Mouse (Mus musculus) hindbrain, embryonic 12.5 days (tissue): ENCODE measurements at regions not wholly inside any gene's neighbourhood (a gene's known extent, or its start where the extent isn't known, plus 50 kb on each side); places are given as distances from the start of the nearest gene placed in this dataset.

Source experiments
- ATAC-seq: fragments of 200-750 bp; cut with Nextera tagmentation; 2 replicates; pipeline ENCODE4 v1.8.0; 2017; ENCODE audit warnings: moderate TSS enrichment; ENCODE audit not compliant: low FRiP score
- H3K27ac ChIP-seq: fragments of 300-500 bp; sonication (generic); 2 replicates; pipeline ENCODE4 v1.5.1; 2016; ENCODE audit warnings: mild to moderate bottlenecking
- H3K27me3 ChIP-seq: fragments of 300-500 bp; sonication (generic); 2 replicates; pipeline ENCODE4 v1.6.1; 2016; ENCODE audit warnings: mild to moderate bottlenecking
- H3K36me3 ChIP-seq: fragments of 300-500 bp; sonication (generic); 2 replicates; pipeline ENCODE4 v1.6.1; 2016; ENCODE audit warnings: mild to moderate bottlenecking
- H3K4me1 ChIP-seq: fragments of 300-500 bp; sonication (generic); 2 replicates; pipeline ENCODE4 v1.6.1; 2016
- H3K4me2 ChIP-seq: fragments of 300-500 bp; sonication (generic); replicated peaks from 2 replicates; pipeline ENCODE4 v1.6.1; 2016; ENCODE audit warnings: mild to moderate bottlenecking
- H3K4me3 ChIP-seq: fragments of 300-500 bp; sonication (generic); 2 replicates; pipeline ENCODE4 v1.5.1; 2016; ENCODE audit warnings: mild to moderate bottlenecking
- H3K9ac ChIP-seq: fragments of 300-500 bp; sonication (generic); 2 replicates; pipeline ENCODE4 v1.6.1; 2016; ENCODE audit warnings: mild to moderate bottlenecking, moderate library complexity
- H3K9me3 ChIP-seq: fragments of 300-500 bp; sonication (generic); replicated peaks from 2 replicates; pipeline ENCODE4 v1.6.1; 2016; ENCODE audit warnings: mild to moderate bottlenecking
- WGBS: fragments of 180-500 bp; shearing (Covaris S2); methylation state at CpG from one replicate; pipeline ENCODE4 v1.1.7; 2016; 5-methylcytosine and 5-hydroxymethylcytosine counted together

DNA sequence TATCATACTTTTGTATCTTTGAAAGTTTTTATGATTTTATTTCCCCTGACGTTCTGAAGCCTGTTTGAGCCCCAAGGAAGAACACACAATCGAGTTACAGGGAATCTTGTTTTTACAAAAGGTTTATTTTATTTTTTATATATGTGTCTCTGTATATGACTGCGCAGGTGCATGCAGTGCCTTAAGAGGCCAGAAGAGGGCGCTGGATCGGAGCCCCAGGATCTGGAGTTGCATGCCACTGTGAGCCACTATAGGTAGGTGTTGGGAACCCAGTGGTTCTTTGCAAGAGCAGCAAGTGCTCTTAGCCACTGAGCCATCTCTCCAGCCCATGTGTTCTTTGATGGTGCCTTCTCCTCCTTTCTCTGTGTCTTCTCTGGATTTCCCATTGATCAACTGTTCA lies 292.3 kb downstream of the CK137956 start:
- 57% methylated on average over 5 of the region's 5 CpGs for WGBS
- no peak for ATAC-seq

DNA sequence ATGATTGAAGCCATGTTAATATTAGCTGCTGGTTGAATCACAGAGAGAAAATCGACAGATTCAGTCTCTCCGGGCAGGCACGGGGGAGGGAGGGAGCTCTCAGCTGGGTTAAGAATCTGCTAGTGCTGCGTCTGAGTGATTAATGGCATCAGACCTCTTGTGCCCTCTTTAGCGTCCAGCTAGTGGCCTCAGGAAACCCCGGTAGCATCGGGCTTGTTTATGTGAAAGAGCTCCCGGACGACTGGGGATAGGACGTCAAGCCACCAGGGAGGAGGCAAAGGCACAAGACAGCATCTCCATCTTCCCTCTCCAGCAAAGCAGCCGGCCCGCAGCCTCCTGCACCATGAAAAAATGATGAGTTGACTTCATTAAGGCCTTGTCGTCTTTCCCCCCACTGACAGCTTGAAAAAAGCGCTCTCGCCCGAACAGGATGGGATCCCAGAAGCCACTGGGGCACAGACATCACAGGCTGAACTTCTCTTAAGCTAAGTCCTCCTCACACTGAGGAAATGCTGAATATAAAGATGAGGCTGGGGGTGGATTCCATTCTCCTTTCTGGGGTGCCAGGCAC lies 294.9 kb downstream of the CK137956 start:
- no peak overlapping the region for H3K4me3 ChIP-seq
- 31% methylated on average over 16 of the region's 16 CpGs for WGBS
- H3K9me3 ChIP-seq, result no peaks in the 10 kb centered on the region
- ATAC-seq, result peak; percentile 48; the same call in 1 of the 2 replicates
- no peaks in the 10 kb centered on the region for H3K27me3 ChIP-seq
- peak overlapping the region; percentile 21; the same call in 1 of the 2 replicates for H3K4me2 ChIP-seq
- H3K4me1 ChIP-seq, result peaks cover 17% of the 10 kb centered on the region
- H3K9ac ChIP-seq, result no peak overlapping the region
- H3K36me3 ChIP-seq, result no peaks in the 10 kb centered on the region
- H3K27ac ChIP-seq, result peak overlapping the region; percentile 53

More for the DNA sequence above, 292.3 kb downstream of the CK137956 start:
- Histone ChIP-seq H3K9me3 (no peaks in the 10 kb centered on the region), H3K4me2 (no peak overlapping the region), H3K27ac (no peak overlapping the region), H3K36me3 (no peaks in the 10 kb centered on the region), H3K4me1 (peaks cover 17% of the 10 kb centered on the region), H3K9ac (no peak overlapping the region), H3K27me3 (no peaks in the 10 kb centered on the region), H3K4me3 (no peak overlapping the region)

DNA sequence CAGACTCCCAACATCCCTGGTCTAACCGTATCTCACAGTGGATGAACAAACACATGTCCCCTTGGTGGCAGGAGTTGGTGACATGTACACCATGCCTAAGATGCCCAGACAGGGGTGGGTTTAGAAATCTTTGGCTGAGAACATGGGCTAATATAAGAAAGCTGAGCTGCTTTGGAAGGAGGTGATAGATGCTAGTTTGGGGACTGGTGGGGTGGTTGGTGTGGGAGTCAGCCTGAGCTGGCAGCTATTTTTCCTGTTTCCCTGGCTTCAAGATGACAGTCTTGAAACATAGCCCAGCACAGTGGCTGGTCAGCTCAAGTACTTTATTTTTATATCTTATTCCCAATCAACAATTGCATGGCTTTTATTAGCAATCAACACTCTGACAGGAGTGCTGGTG lies 302.0 kb upstream of the Gjb5 start:
- no peak for ATAC-seq
- H3K4me2 ChIP-seq, result no peak overlapping the region
- no peaks in the 10 kb centered on the region for H3K9me3 ChIP-seq
- H3K4me1 ChIP-seq, result no peaks in the 10 kb centered on the region
- no peaks in the 10 kb centered on the region for H3K36me3 ChIP-seq
- WGBS, result 93% methylated on average over 1 of the region's 1 CpGs
- H3K9ac ChIP-seq, result no peak overlapping the region
- H3K27ac ChIP-seq, result no peak overlapping the region
- no peaks in the 10 kb centered on the region for H3K27me3 ChIP-seq
- H3K4me3 ChIP-seq, result no peak overlapping the region

DNA sequence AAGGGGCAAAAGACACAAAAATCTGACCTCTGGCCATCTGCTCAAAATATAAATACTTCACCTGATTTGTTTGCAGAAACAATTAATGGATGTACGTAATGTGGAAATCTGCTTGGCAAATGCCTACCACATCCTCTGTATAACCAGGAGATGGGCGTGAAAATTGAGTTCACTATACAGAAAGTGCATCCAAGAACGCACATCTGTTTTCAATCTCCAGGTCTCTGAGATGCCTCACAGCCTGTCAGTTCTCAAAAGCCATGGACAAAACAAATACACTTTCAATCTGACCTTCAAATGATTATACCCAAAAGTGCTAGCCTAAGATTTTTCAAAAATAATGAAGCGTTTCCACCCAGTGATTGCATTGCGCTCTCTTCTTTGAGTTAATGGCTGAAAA lies 293.6 kb upstream of the Gjb5 start:
- no peak for ATAC-seq
- H3K36me3 ChIP-seq, result no peaks in the 10 kb centered on the region
- H3K4me3 ChIP-seq, result no peak overlapping the region
- H3K9ac ChIP-seq, result no peak overlapping the region
- no peak overlapping the region for H3K27ac ChIP-seq
- no peaks in the 10 kb centered on the region for H3K27me3 ChIP-seq
- no peaks in the 10 kb centered on the region for H3K9me3 ChIP-seq
- H3K4me1 ChIP-seq, result no peaks in the 10 kb centered on the region
- WGBS, result 70% methylated on average over 5 of the region's 5 CpGs
- H3K4me2 ChIP-seq, result no peak overlapping the region

DNA sequence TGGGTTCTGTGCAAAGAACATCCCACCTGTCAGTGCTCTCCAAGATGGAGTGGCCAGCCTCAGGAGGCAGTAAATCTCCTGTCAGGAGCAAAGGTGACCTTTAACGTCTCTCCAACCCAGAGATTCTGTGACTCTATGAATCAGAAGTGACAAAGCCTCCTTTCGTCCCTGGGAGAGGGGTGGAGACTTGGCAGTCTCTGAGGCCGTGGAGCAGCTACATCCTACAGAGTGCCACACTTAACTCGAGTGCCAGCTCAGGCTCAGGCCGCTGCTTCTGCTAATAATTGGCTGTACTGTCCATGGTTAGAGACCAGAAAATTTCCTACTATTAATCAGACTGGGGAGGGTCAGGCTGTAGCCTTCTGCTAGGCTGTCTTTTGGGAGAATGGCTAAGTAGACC lies 290.0 kb upstream of the Gjb5 start:
- no peak overlapping the region for H3K4me2 ChIP-seq
- H3K27ac ChIP-seq, result no peak overlapping the region
- H3K27me3 ChIP-seq, result no peaks in the 10 kb centered on the region
- ATAC-seq, result no peak
- H3K4me1 ChIP-seq, result no peaks in the 10 kb centered on the region
- H3K9me3 ChIP-seq, result no peaks in the 10 kb centered on the region
- no peak overlapping the region for H3K9ac ChIP-seq
- H3K4me3 ChIP-seq, result no peak overlapping the region
- WGBS, result 52% methylated on average over 5 of the region's 5 CpGs
- no peaks in the 10 kb centered on the region for H3K36me3 ChIP-seq

DNA sequence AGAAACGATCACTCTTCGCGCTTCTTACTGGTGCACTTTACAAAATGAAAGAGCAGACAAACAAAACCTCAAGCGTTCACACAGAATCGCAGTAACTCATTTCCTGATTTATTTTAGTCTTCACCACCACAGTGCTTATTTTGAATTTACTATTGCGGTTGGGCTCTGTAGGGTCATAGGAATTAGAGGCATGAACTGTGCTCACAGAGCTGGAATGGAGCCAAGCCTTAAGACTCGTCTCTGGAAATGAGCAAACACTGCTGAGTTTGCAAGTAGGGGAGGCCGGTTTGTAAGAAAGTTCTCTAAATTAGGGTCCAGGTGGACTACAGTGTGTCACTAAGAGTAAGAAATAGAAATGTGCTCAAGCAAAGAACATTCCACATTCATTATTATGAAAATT lies 289.2 kb upstream of the Gjb5 start:
- H3K36me3 ChIP-seq, result no peaks in the 10 kb centered on the region
- ATAC-seq, result no peak
- no peak overlapping the region for H3K27ac ChIP-seq
- H3K4me1 ChIP-seq, result no peaks in the 10 kb centered on the region
- no peak overlapping the region for H3K4me2 ChIP-seq
- no peak overlapping the region for H3K4me3 ChIP-seq
- no peak overlapping the region for H3K9ac ChIP-seq
- no peaks in the 10 kb centered on the region for H3K9me3 ChIP-seq
- WGBS, result 83% methylated on average over 8 of the region's 8 CpGs
- H3K27me3 ChIP-seq, result no peaks in the 10 kb centered on the region

DNA sequence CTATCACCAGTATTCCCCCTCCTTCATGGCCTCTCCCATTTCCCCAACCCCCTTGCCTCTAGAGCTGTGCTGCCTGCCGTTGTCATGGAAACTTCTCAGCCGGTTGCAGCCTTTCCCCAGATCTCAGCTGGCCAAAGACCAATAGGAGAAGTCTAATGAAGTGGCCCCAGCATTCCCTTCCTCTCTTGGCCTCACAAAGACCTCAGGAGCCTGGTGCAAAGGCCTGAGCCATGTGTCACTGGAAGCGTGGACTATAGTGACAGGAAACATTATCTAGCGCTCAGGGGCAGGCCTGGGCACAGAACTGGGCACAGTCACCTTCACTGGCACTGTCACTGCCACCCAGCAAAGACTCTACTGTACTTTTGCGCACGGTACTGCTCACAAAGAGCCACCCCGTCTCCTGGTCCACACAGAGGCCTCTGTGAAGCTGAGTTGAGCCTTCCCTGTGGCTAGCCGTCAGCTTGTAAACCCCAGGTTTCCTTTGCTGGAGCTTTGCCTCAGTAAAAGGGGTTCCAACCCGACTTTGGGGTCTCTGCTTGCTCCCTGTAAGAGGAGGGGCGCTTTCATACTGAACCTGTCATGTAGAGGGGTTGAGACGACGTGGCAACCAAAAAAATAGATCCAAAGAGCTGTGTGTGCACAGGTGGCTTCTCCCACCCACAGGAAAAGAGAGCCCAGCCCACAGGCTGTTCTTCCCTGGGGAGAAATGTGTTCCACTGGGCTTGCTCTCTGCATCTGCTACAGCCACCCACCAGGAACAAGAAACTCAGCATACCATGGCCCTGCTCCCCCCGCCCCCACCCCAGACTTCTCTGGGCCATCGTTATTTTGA lies 282.5 kb upstream of the Gjb5 start:
- Histone ChIP-seq H3K27me3 (no peaks in the 10 kb centered on the region), H3K4me1 (peaks cover 25% of the 10 kb centered on the region), H3K9me3 (no peaks in the 10 kb centered on the region), H3K4me2 (no peak overlapping the region), H3K27ac (peak overlapping the region; percentile 82), H3K36me3 (no peaks in the 10 kb centered on the region), H3K9ac (no peak overlapping the region), H3K4me3 (no peak overlapping the region)
- 45% methylated on average over 14 of the region's 14 CpGs for WGBS
- ATAC-seq, result peak; percentile 89

DNA sequence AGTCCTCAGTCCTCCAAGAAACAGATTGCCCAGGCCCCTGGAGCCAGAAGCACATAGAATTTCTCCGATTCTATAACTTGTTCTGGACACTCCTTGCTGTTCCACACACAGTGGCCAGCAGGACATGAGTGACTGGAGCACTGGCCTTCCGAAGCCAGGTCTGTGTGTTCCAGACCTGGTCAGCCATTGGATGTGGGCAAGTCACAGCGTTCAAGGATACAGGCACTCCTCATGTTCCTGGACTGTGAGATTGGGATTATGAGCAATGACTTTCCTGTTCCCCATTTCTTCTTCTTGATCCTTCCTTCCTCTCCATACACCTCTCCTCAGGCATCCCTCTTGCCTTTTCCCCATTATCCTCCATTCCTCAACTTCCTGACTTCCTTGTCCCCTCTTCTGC lies 281.8 kb upstream of the Gjb5 start:
- H3K9ac ChIP-seq, result no peak overlapping the region
- 91% methylated on average over 3 of the region's 3 CpGs for WGBS
- no peak overlapping the region for H3K4me3 ChIP-seq
- H3K27me3 ChIP-seq, result no peaks in the 10 kb centered on the region
- peaks cover 25% of the 10 kb centered on the region for H3K4me1 ChIP-seq
- no peaks in the 10 kb centered on the region for H3K36me3 ChIP-seq
- H3K4me2 ChIP-seq, result no peak overlapping the region
- H3K27ac ChIP-seq, result peak overlapping the region; percentile 82
- H3K9me3 ChIP-seq, result no peaks in the 10 kb centered on the region
- ATAC-seq, result peak; percentile 46

DNA sequence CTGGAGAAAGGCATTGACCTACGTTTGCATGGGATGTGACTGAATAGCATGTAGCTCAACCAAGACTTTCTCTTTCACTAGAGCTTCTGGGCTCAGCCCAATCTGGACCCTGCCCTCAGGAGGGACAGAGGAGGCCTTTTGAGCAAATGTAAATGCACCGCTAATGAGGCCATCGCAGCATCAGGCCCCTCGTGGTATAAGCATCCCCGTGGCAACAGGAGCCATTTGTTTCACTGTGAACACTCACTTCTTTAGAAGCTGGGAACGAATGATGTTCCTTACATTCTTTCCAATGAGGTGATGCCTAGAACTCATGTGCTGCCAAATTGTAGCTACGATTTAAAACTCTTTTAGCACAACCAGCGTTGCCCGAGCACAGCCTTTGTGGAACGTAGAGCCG lies 279.0 kb upstream of the Gjb5 start:
- Histone ChIP-seq H3K4me2 (no peak overlapping the region), H3K36me3 (no peaks in the 10 kb centered on the region), H3K27ac (no peak overlapping the region), H3K9me3 (no peaks in the 10 kb centered on the region), H3K4me1 (peaks cover 25% of the 10 kb centered on the region), H3K4me3 (no peak overlapping the region), H3K9ac (no peak overlapping the region), H3K27me3 (no peaks in the 10 kb centered on the region)
- WGBS, result 32% methylated on average over 11 of the region's 11 CpGs
- no peak for ATAC-seq

DNA sequence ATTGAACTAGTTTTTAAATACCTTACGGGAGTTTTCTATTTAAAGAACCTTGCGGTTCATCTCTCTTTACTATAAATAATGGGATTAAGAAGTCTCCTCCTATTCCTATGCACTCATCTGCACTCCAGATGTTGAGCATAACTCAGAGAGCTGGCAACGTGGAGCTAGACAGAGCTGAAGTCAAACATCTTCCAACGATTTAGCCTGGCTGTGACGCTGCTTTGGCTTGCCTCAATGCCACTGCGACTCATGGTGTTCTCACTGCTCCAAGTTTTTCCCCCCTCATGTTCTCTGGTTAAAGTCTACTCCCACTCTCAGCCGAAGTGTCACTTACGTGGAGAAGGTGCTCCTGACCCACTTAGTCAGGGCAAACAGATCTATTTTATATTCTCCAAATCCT lies 277.3 kb upstream of the Gjb5 start:
- Histone ChIP-seq H3K27ac (no peak overlapping the region), H3K4me3 (no peak overlapping the region), H3K27me3 (no peaks in the 10 kb centered on the region), H3K4me1 (peaks cover 14% of the 10 kb centered on the region), H3K4me2 (no peak overlapping the region), H3K9me3 (no peaks in the 10 kb centered on the region), H3K36me3 (no peaks in the 10 kb centered on the region), H3K9ac (no peak overlapping the region)
- no peak for ATAC-seq
- WGBS, result 83% methylated on average over 8 of the region's 8 CpGs

DNA sequence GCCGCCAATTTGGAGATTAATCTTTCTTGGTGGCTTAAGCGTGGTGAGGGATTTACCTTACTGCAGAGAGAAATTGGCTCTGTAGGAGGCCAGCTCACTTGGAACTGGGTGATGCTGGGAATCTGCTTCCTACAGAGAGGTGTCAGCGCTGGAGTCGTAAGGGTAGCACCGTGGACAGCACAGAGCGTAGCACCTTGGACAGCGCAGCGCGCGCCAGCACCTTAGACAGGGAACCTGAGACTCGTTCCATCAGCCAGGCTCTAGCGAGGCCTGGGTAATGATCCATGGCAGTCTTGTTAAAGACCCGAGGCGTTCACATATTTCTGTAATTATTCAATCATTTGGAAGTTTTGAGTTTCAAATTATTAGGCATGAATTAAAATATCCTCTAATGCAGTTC lies 261.9 kb upstream of the Gjb5 start:
- Histone ChIP-seq H3K4me3 (no peak overlapping the region), H3K36me3 (no peaks in the 10 kb centered on the region), H3K27me3 (no peaks in the 10 kb centered on the region), H3K4me1 (no peaks in the 10 kb centered on the region), H3K9ac (no peak overlapping the region), H3K27ac (no peak overlapping the region), H3K4me2 (no peak overlapping the region), H3K9me3 (no peaks in the 10 kb centered on the region)
- 10% methylated on average over 14 of the region's 14 CpGs for WGBS
- no peak for ATAC-seq

DNA sequence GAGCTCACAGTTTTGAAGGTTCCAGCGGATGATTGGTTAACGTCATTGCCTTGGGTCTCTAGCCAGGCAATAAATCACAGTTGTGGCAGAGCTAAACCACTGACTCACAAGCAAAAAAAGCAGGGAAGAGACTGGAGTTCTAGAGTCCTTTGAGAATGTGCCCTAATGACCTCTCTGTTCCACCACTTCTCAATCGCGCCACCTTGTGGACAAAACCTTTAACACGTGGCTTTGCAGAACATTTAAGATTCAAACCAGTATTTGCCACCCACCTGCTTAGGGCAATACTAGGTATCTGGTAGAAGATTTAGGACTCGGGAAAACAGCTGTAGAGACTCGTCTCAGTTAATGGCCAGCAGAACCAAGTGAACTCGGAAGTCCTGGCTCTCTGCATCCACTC lies 254.8 kb upstream of the Gjb5 start:
- Histone ChIP-seq H3K4me2 (no peak overlapping the region), H3K9me3 (no peaks in the 10 kb centered on the region), H3K27me3 (no peaks in the 10 kb centered on the region), H3K9ac (no peak overlapping the region), H3K4me3 (no peak overlapping the region), H3K27ac (no peak overlapping the region), H3K4me1 (no peaks in the 10 kb centered on the region), H3K36me3 (no peaks in the 10 kb centered on the region)
- ATAC-seq, result no peak
- WGBS, result 50% methylated on average over 8 of the region's 8 CpGs

DNA sequence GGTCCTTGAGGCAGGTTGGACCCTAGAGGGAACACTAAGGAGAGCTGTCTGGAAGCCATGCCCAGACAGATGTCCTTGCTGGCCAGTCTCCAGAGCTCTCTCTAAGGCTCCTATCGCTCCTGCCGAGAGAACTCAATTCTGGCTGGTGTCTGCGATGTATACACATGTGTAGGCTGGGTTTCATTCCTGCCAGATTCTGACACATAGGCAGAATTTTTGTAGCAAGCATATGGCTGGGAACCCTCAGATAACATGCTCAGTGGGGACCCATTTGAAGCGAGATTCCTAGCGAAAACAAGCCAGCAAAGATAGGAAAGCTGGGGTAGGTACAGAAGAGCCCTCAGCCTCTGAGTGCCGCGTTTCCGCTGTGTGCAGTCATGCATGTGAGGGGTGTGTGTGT lies 242.9 kb upstream of the Gjb5 start:
- Histone ChIP-seq H3K9ac (no peak overlapping the region), H3K4me2 (no peak overlapping the region), H3K27me3 (no peaks in the 10 kb centered on the region), H3K36me3 (no peaks in the 10 kb centered on the region), H3K4me1 (peaks cover 7% of the 10 kb centered on the region; the same call in 1 of the 2 replicates), H3K9me3 (no peaks in the 10 kb centered on the region), H3K27ac (no peak overlapping the region), H3K4me3 (no peak overlapping the region)
- no peak for ATAC-seq
- WGBS, result 72% methylated on average over 8 of the region's 8 CpGs
